Mouse (Mus musculus) forelimb bud, embryonic 11.5 days (tissue): ENCODE measurements around the gene Ercc2.

ENCODE experiments used
- DNase-seq: peaks from one replicate; pipeline ENCODE4 v3.0.0-alpha.2; 2012; ENCODE audit warnings: low read depth, low spot score

Ercc2 gene

GRCm38 (mm10) chr7:19359892-19360641, 21.7 kb upstream of the Ercc2 start:
- DNase-seq: peak; percentile 79

- DNase-seq: peak; percentile 88
Measured at GRCm38 (mm10) chr7:19360944-19361343, 20.9 kb upstream of the Ercc2 start.

GRCm38 (mm10) chr7:19361720-19362119, 20.1 kb upstream of the Ercc2 start:
- no peak for DNase-seq

- no peak for DNase-seq
Measured at GRCm38 (mm10) chr7:19362276-19362675, 19.5 kb upstream of the Ercc2 start.

- DNase-seq: no peak
Measured at GRCm38 (mm10) chr7:19363881-19364280, 17.9 kb upstream of the Ercc2 start.

GRCm38 (mm10) chr7:19365376-19365775, 16.4 kb upstream of the Ercc2 start:
- DNase-seq: no peak

- DNase-seq: no peak
Measured at GRCm38 (mm10) chr7:19368380-19368779, 13.4 kb upstream of the Ercc2 start.

- no peak for DNase-seq
Measured at GRCm38 (mm10) chr7:19369823-19370425, 11.9 kb upstream of the Ercc2 start.

GRCm38 (mm10) chr7:19373367-19373766, 8.4 kb upstream of the Ercc2 start:
- DNase-seq: no peak

- DNase-seq: no peak
Measured at GRCm38 (mm10) chr7:19375368-19375767, 6.4 kb upstream of the Ercc2 start.

- DNase-seq: no peak
Measured at GRCm38 (mm10) chr7:19376019-19376418, 5.8 kb upstream of the Ercc2 start.

- DNase-seq: no peak
Measured at GRCm38 (mm10) chr7:19378049-19378448, 3.8 kb upstream of the Ercc2 start.

- no peak for DNase-seq
Measured at GRCm38 (mm10) chr7:19382166-19382541, 344 bp downstream of the Ercc2 start.

GRCm38 (mm10) chr7:19383708-19384107, 1.9 kb downstream of the Ercc2 start:
- DNase-seq: no peak

- DNase-seq: no peak
Measured at GRCm38 (mm10) chr7:19388699-19389413, 7.0 kb downstream of the Ercc2 start.

- DNase-seq: no peak
Measured at GRCm38 (mm10) chr7:19394484-19394883, 12.7 kb downstream of the Ercc2 start.

- DNase-seq: no peak
Measured at GRCm38 (mm10) chr7:19399496-19400280, 17.9 kb downstream of the Ercc2 start.

GRCm38 (mm10) chr7:19400946-19401345, 19.1 kb downstream of the Ercc2 start:
- no peak for DNase-seq

- DNase-seq: no peak
Measured at GRCm38 (mm10) chr7:19402535-19403112, 20.8 kb downstream of the Ercc2 start.

GRCm38 (mm10) chr7:19403731-19404296, 22.0 kb downstream of the Ercc2 start, which contains the start of gene Klc3:
Gene Klc3 (minus strand): TSS chr7:19404104.
- peak; percentile 38 for DNase-seq

GRCm38 (mm10) chr7:19404476-19404875, 22.7 kb downstream of the Ercc2 start, which contains the start of gene Ckm:
Gene Ckm (plus strand): TSS chr7:19404776.
- DNase-seq: no peak
